Mouse (Mus musculus): ENCODE measurements around the gene Hoxc6.

- TF ChIP-seq POLR2A (IDR thresholded peaks at IDR 0.05; ENCODE audit: low read depth, low read length) = no peak
- TF ChIP-seq CTCF (IDR thresholded peaks at IDR 0.05; ENCODE audit: extremely low read depth, insufficient read depth, insufficient read length, insufficient replicate concordance) = no peak
These were observed 41.6 kb downstream of the Hoxc6 start for GRCm38 (mm10) chr15:103039609-103040008.
